Comparison of ENCODE assay signal across 13 mouse cellular contexts in the genomic region with DNA sequence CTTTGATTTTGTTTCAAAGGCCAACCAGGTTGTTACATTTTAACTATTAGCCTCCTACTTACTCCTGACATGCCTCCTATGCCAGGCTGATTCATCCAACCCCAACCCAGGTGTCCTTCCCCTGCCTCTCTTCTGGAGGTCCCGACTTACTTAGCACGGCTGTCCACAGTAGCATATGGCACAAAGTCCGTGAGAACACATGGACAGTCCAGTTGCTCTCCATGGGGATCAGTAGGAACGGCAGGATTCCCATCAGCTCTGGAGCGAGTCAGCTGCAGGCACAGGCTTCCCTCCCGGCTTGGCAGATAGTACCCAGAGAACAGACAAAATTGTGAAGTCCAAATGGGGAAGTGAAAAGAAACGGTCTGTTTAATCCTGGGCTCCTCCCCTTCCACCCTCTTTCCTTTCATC. TPM values are rescaled to one million over a fixed set of nuclear protein-coding genes. Genes with fewer than 3 reads are reported as not detected.
A peak's percentile ranks its signal among the peaks of the same experiment; 100 is the strongest.
DNase-seq lines count a peak whose midpoint lies in the region.
"Had no signal": no experiment of that assay in that cellular context is flagged by ENCODE, and none has a peak within 500 bp of the region (broad histone marks: within the 10 kb centered on the region; RNA-seq: fewer than 3 reads in every experiment).

No protein-coding gene starts in this region.

- H3K36me3 ChIP-seq in forebrain, embryonic 10.5 days (replicated peaks) = no peaks in the 10 kb centered on the region
- H3K36me3 ChIP-seq: limb, embryonic 13.5 days; neural tube, embryonic 12.5 days had no signal

- H3K27ac ChIP-seq in forebrain, embryonic 10.5 days = no peak overlapping the region
- H3K27ac ChIP-seq: limb, embryonic 13.5 days; neural tube, embryonic 12.5 days had no signal

- H3K9me3 ChIP-seq in forebrain, embryonic 10.5 days = no peaks in the 10 kb centered on the region
- H3K9me3 ChIP-seq: limb, embryonic 13.5 days; neural tube, embryonic 12.5 days had no signal

- no peak overlapping the region for H3K4me3 ChIP-seq in forebrain, embryonic 10.5 days
- H3K4me3 ChIP-seq: limb, embryonic 13.5 days; neural tube, embryonic 12.5 days had no signal

- no peaks in the 10 kb centered on the region for H3K27me3 ChIP-seq in forebrain, embryonic 10.5 days (ENCODE audit: poor library complexity, severe bottlenecking)
- H3K27me3 ChIP-seq: limb, embryonic 13.5 days; neural tube, embryonic 12.5 days had no signal

- peak; percentile 26 for DNase-seq in heart, adult 8-10 months (ENCODE audit: low spot score)
- no peak for DNase-seq in heart, postnatal 4 days
- DNase-seq in 416B (ENCODE audit: low read depth) (peak; percentile 57), MN1 (ENCODE audit: low spot score) (no peak)
- peak; percentile 25 to 32 for DNase-seq in cerebellum, postnatal 14 days
- peak; percentile 30 to 31 for DNase-seq in layer of hippocampus, postnatal 10 days (ENCODE audit: low spot score in 2 of 2)
- DNase-seq in adrenal gland, adult 8-10 months = no peak
- DNase-seq in forebrain, embryonic 10.5 days (ENCODE audit: extremely low spot score, low spot score) = no peak

- no peaks in the 10 kb centered on the region for H3K4me1 ChIP-seq in forebrain, embryonic 10.5 days
- H3K4me1 ChIP-seq: limb, embryonic 13.5 days; neural tube, embryonic 12.5 days had no signal

- WGBS in forebrain, embryonic 10.5 days = 82% methylated on average over 7 of the region's 7 CpGs

RNA-seq across cellular contexts. Expression of gene Fcgr2b, which starts 0.6 kb away (rescaled TPM):
- 10 to 100 TPM in 1 of 4 experiments, 1 to 10 TPM in 3; 3.9 to 10.6 (median 5.7) TPM for total RNA-seq in heart, adult 8-10 months (2022)
- 1 to 10 TPM; 1.3 TPM for total RNA-seq in heart, postnatal 4 days (2021)
- 1 to 10 TPM; 2.5 to 4.3 TPM for total RNA-seq in layer of hippocampus, postnatal 10 days (2021)
- total RNA-seq in adrenal gland, adult 8-10 months (2022) = 10 to 100 TPM in 3 of 4 experiments, 1 to 10 TPM in 1; 6.4 to 15.5 (median 12.2) TPM
- 0.09 TPM in 1 of 2 replicates, not detected in the other for polyA plus RNA-seq in forebrain, embryonic 10.5 days (2016; fragmentation: Nextera tagmentation; extraction: Ambion mirVana)

RNA-seq across cellular contexts. Expression of gene Fcgr4, which starts 43.0 kb away (rescaled TPM):
- total RNA-seq in heart, adult 8-10 months (2022) = 1 to 10 TPM in 1 of 4 experiments, under 1 TPM in 2, not detected in 1; 0.22 to 1.4 (median 0.50) TPM
- under 1 TPM; 0.36 to 0.56 TPM for total RNA-seq in heart, postnatal 4 days (2021)
- not detected for total RNA-seq in layer of hippocampus, postnatal 10 days (2021)
- total RNA-seq in adrenal gland, adult 8-10 months (2022) = 1 to 10 TPM; 4.1 to 7.5 (median 6.1) TPM
- 0.11 TPM in 1 of 2 replicates, not detected in the other for polyA plus RNA-seq in forebrain, embryonic 10.5 days (2016; fragmentation: Nextera tagmentation; extraction: Ambion mirVana)

RNA-seq across cellular contexts. Expression of gene Fcrla, which starts 48.4 kb away (rescaled TPM):
- total RNA-seq in heart, adult 8-10 months (2022) = 1 to 10 TPM in 1 of 4 experiments, under 1 TPM in 2, not detected in 1; 0.75 to 1.1 (median 0.86) TPM
- total RNA-seq in heart, postnatal 4 days (2021) = under 1 TPM; 0.31 to 0.34 TPM
- total RNA-seq in layer of hippocampus, postnatal 10 days (2021) = not detected
- under 1 TPM; 0.21 to 0.81 (median 0.59) TPM for total RNA-seq in adrenal gland, adult 8-10 months (2022)
- not detected in 2 replicates for polyA plus RNA-seq in forebrain, embryonic 10.5 days (2016; fragmentation: Nextera tagmentation; extraction: Ambion mirVana)
- polyA plus RNA-seq: brain, embryonic 14.5 days; embryonic facial prominence, embryonic 14.5 days; limb, embryonic 13.5 days; neural tube, embryonic 12.5 days; stomach, embryonic 14.5 days had no signal

Comparison
In these comparisons a context has a peak if more than half of its experiments do, and no peak if none do; other contexts are left out.
1. DNase-seq: peak in heart, adult 8-10 months (single experiment), 416B (single experiment), cerebellum, postnatal 14 days (2 of 2) and layer of hippocampus, postnatal 10 days (2 of 2); none in heart, postnatal 4 days (single experiment), MN1 (single experiment), adrenal gland, adult 8-10 months (single experiment) and forebrain, embryonic 10.5 days (single experiment).